Mouse (Mus musculus): ENCODE measurements around the gene Sox4. TPM values are rescaled to one million over a fixed set of nuclear protein-coding genes. Genes with fewer than 3 reads are reported as not detected.

Gene Sox4
- polyA plus RNA-seq, 1 experiment from 2014 or later = 75.1 TPM

DNA sequence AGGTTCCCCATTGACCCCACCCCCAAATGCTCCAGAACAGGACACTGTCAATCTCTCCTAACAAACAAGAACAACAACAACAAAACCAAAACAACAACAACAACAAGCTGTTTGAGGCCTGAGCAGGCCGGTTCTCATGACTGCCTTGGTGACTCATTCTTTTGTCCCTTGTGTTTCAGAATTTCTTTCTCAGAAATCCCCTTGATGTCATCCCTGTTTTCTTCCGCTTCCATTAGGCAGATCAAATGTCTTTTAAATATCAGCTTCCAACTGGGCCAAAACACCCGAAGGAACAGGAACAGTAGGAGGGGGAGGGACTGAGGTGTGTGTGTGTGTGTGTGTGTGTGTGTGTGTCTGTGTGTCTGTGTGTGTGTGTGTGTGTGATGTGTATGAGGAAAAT lies 21.7 kb downstream of the Sox4 start:
- no peaks in the 10 kb centered on the region for H3K9me3 ChIP-seq (ENCODE audit: control insufficient read depth, low read length)
- no peak overlapping the region for H3K27ac ChIP-seq (ENCODE audit: low read depth, low read length)
- H3K4me3 ChIP-seq (ENCODE audit: low read length) = no peak overlapping the region
- H3K36me3 ChIP-seq (ENCODE audit: control insufficient read depth, insufficient read depth, low read length) = no peaks in the 10 kb centered on the region
- WGBS = 38% methylated on average over 3 of the region's 3 CpGs
- no peak for ATAC-seq (ENCODE audit: low FRiP score, low TSS enrichment)
- H3K9ac ChIP-seq (ENCODE audit: low read depth, low read length) = no peak overlapping the region
- H3K27me3 ChIP-seq (ENCODE audit: control insufficient read depth, insufficient read depth, low read length) = no peaks in the 10 kb centered on the region
- H3K4me2 ChIP-seq (replicated peaks; ENCODE audit: low read depth, low read length) = no peak overlapping the region
- no peaks in the 10 kb centered on the region for H3K4me1 ChIP-seq (ENCODE audit: control insufficient read depth, insufficient read depth, low read length)

DNA sequence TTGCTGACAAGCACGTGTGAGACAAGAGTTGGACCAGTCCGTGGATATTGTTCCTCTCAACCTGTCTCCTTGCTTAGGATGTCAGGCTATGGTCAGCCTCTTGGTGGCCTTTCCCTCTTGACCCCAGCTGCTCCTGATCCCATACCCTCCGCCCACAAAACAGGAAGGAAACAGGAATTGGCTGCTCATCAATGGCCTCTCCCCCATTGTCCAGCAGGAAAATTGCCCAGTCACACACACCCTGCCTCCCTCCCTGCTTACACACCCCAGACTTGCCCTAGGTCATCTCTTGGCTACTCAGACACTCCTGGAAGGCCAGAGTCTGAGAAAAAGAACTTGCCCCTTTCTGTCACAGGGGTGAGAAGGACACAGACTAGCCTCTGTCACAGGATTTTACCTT lies 22.2 kb downstream of the Sox4 start:
- no peak for ATAC-seq (ENCODE audit: low FRiP score, low TSS enrichment)
- no peak overlapping the region for H3K4me2 ChIP-seq (replicated peaks; ENCODE audit: low read depth, low read length)
- H3K9ac ChIP-seq (ENCODE audit: low read depth, low read length) = no peak overlapping the region
- 92% methylated on average over 3 of the region's 3 CpGs for WGBS
- no peak overlapping the region for H3K27ac ChIP-seq (ENCODE audit: low read depth, low read length)
- no peaks in the 10 kb centered on the region for H3K9me3 ChIP-seq (ENCODE audit: control insufficient read depth, low read length)
- no peaks in the 10 kb centered on the region for H3K36me3 ChIP-seq (ENCODE audit: control insufficient read depth, insufficient read depth, low read length)
- no peaks in the 10 kb centered on the region for H3K4me1 ChIP-seq (ENCODE audit: control insufficient read depth, insufficient read depth, low read length)
- H3K4me3 ChIP-seq (ENCODE audit: low read length) = no peak overlapping the region
- no peaks in the 10 kb centered on the region for H3K27me3 ChIP-seq (ENCODE audit: control insufficient read depth, insufficient read depth, low read length)

DNA sequence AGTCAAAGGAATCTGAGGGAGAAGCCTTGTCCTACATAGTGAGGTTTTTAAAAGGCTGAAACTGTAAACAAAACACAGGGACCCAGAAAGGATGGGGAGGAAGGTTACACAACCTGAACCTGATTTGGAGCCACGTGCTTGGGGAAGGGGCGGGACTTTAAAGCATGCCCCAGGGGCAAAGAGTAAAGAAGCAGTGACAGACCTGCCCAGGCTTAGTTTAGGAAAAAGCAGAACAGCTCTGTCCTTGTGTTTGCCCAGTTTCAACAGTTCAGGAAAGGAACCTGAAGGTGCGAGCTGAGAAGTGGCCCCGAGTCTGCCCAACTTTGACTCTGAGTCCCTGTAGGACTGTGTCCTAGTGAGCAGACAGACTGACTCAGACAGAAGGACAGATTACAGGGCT lies 23.1 kb downstream of the Sox4 start:
- Histone ChIP-seq H3K9me3 (ENCODE audit: control insufficient read depth, low read length) (no peaks in the 10 kb centered on the region), H3K36me3 (ENCODE audit: control insufficient read depth, insufficient read depth, low read length) (no peaks in the 10 kb centered on the region), H3K4me1 (ENCODE audit: control insufficient read depth, insufficient read depth, low read length) (no peaks in the 10 kb centered on the region), H3K4me2 (replicated peaks; ENCODE audit: low read depth, low read length) (no peak overlapping the region), H3K4me3 (ENCODE audit: low read length) (no peak overlapping the region), H3K27me3 (ENCODE audit: control insufficient read depth, insufficient read depth, low read length) (no peaks in the 10 kb centered on the region), H3K9ac (ENCODE audit: low read depth, low read length) (no peak overlapping the region), H3K27ac (ENCODE audit: low read depth, low read length) (no peak overlapping the region)
- ATAC-seq (ENCODE audit: low FRiP score, low TSS enrichment) = no peak
- WGBS = 71% methylated on average over 4 of the region's 4 CpGs

DNA sequence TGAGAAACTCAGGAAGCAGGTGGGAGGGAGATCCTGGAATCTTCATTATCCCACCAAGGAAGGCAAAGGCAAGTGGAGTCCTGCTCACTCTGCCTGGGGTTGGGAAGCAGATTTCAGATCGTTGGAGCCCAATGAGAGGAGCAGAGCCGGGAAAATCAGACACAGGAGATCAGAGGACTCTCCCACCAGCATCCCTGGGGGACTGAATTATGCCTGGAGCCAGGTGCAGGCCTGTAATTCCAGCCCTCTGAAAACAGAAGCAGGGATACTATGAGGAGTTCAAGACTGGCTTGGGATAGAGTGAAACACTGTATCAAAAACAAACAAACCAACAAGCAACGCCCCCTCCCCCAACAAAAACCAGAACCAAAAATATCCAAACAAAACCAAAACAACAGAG lies 23.6 kb downstream of the Sox4 start:
- Histone ChIP-seq H3K4me2 (replicated peaks; ENCODE audit: low read depth, low read length) (no peak overlapping the region), H3K36me3 (ENCODE audit: control insufficient read depth, insufficient read depth, low read length) (no peaks in the 10 kb centered on the region), H3K4me1 (ENCODE audit: control insufficient read depth, insufficient read depth, low read length) (no peaks in the 10 kb centered on the region), H3K27me3 (ENCODE audit: control insufficient read depth, insufficient read depth, low read length) (no peaks in the 10 kb centered on the region), H3K9ac (ENCODE audit: low read depth, low read length) (no peak overlapping the region), H3K9me3 (ENCODE audit: control insufficient read depth, low read length) (no peaks in the 10 kb centered on the region), H3K27ac (ENCODE audit: low read depth, low read length) (no peak overlapping the region), H3K4me3 (ENCODE audit: low read length) (no peak overlapping the region)
- ATAC-seq (ENCODE audit: low FRiP score, low TSS enrichment) = no peak
- 32% methylated on average over 3 of the region's 3 CpGs for WGBS

DNA sequence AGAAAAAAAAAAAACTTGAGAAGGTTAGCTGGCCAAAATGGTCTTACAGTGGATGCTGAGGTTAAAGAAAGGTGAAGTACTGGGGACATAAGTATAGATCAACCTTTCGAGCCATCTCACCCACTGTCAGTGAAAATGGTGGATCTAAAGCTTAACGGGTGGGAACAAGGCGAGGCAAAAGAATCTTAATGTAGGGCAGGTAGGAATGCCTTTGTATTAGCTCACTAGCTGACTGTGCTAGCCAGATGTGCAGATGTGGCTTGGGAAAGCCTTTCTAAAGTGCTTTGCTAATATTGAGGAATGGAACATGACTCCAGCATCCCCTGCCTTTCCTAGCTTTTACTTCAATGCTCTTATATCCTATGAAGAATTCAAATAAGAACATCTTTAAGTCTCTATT lies 30.4 kb downstream of the Sox4 start:
- Histone ChIP-seq H3K4me1 (ENCODE audit: control insufficient read depth, insufficient read depth, low read length) (no peaks in the 10 kb centered on the region), H3K4me3 (ENCODE audit: low read length) (no peak overlapping the region), H3K27me3 (ENCODE audit: control insufficient read depth, insufficient read depth, low read length) (no peaks in the 10 kb centered on the region), H3K9me3 (ENCODE audit: control insufficient read depth, low read length) (no peaks in the 10 kb centered on the region), H3K9ac (ENCODE audit: low read depth, low read length) (no peak overlapping the region), H3K27ac (ENCODE audit: low read depth, low read length) (no peak overlapping the region), H3K4me2 (replicated peaks; ENCODE audit: low read depth, low read length) (no peak overlapping the region), H3K36me3 (ENCODE audit: control insufficient read depth, insufficient read depth, low read length) (no peaks in the 10 kb centered on the region)
- ATAC-seq (ENCODE audit: low FRiP score, low TSS enrichment) = no peak
- WGBS = 88% methylated on average over 3 of the region's 3 CpGs

DNA sequence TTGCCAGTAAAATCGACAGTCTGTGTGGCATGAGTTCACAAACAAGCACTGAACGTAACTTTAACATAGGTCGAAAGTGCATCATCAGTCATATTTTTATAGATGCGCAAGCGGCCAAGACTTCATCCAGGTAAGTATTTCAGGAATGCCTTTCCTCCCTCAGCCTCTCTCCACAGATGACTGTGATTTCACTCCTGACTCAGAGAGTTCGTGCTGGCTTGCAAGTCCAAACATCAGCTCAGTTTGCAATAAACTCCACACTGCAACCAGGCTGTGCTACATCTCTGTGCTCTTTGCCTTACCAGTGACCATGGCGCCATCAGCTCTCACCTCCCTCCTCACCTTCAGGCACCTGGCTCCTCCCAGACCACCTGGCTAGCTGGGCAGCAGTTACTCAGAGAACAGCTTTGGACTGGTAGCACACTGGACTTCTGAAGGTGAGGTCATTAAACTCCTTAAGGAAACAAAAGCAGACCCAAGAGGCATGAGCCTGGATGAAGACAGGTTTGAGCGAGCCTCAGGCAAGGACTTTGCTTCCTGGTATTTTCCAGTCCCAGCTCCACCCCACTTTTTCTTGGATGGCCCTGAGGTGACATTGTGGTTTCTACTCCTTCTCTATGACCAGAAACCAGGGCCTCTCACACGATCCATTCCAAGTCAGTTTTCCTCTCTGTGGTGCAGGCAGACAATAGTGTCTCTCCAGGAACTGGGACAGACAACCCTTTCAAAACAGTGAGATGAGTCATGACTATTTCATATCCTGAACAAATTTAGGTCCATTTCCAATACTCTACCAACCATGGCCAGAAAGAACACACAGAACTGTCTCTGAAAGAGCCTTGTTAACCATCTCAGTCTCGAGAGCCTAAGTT lies 35.9 kb downstream of the Sox4 start:
- no peak overlapping the region for H3K27ac ChIP-seq (ENCODE audit: low read depth, low read length)
- no peak overlapping the region for H3K4me3 ChIP-seq (ENCODE audit: low read length)
- no peaks in the 10 kb centered on the region for H3K27me3 ChIP-seq (ENCODE audit: control insufficient read depth, insufficient read depth, low read length)
- no peaks in the 10 kb centered on the region for H3K9me3 ChIP-seq (ENCODE audit: control insufficient read depth, low read length)
- H3K9ac ChIP-seq (ENCODE audit: low read depth, low read length) = no peak overlapping the region
- 76% methylated on average over 10 of the region's 10 CpGs for WGBS
- ATAC-seq (ENCODE audit: low FRiP score, low TSS enrichment) = no peak
- no peaks in the 10 kb centered on the region for H3K36me3 ChIP-seq (ENCODE audit: control insufficient read depth, insufficient read depth, low read length)
- H3K4me2 ChIP-seq (replicated peaks; ENCODE audit: low read depth, low read length) = no peak overlapping the region
- no peaks in the 10 kb centered on the region for H3K4me1 ChIP-seq (ENCODE audit: control insufficient read depth, insufficient read depth, low read length)

DNA sequence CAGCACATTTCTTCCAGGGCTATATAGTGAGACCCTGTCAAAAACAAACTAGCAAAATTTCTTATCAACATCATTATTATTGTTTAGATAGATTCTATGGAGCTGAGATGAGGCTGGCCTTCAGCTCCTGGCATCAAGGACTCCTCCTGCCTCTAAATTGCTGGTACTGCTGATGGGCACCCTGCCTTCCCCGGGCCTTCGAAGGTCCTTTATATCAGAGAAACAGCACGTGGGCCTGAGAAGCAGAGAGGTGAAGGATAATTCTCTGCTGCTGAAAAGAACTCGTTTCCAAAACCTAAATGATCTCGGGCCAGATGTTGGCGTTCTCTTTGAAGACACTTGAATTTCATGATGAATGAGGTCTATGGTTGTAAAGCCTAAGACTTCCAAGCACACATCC lies 39.9 kb downstream of the Sox4 start:
- 72% methylated on average over 6 of the region's 6 CpGs for WGBS
- no peak overlapping the region for H3K9ac ChIP-seq (ENCODE audit: low read depth, low read length)
- H3K4me2 ChIP-seq (replicated peaks; ENCODE audit: low read depth, low read length) = no peak overlapping the region
- H3K9me3 ChIP-seq (ENCODE audit: control insufficient read depth, low read length) = no peaks in the 10 kb centered on the region
- H3K27me3 ChIP-seq (ENCODE audit: control insufficient read depth, insufficient read depth, low read length) = no peaks in the 10 kb centered on the region
- no peaks in the 10 kb centered on the region for H3K4me1 ChIP-seq (ENCODE audit: control insufficient read depth, insufficient read depth, low read length)
- ATAC-seq (ENCODE audit: low FRiP score, low TSS enrichment) = no peak
- no peak overlapping the region for H3K4me3 ChIP-seq (ENCODE audit: low read length)
- H3K27ac ChIP-seq (ENCODE audit: low read depth, low read length) = no peak overlapping the region
- no peaks in the 10 kb centered on the region for H3K36me3 ChIP-seq (ENCODE audit: control insufficient read depth, insufficient read depth, low read length)

DNA sequence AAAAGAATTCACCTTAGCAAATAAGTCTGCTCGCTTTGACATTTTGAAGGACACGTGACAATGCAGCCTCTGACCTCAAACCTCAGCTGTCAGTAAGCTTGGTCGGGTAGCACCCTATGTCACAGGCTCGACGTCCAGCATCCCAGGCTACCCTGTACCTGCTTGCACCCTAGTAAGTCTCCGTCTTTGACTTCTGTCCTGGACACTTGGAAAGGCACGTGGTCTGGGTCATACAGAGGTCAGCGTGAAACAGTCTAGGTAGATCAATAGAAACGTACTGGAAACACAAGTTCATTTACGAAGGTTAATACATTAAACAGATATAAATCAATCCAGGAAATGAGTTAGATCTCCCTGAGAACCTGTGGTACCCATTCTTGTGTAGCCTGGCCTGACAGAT lies 46.5 kb downstream of the Sox4 start:
- no peaks in the 10 kb centered on the region for H3K27me3 ChIP-seq (ENCODE audit: control insufficient read depth, insufficient read depth, low read length)
- H3K9me3 ChIP-seq (ENCODE audit: control insufficient read depth, low read length) = no peaks in the 10 kb centered on the region
- no peak overlapping the region for H3K4me3 ChIP-seq (ENCODE audit: low read length)
- no peak overlapping the region for H3K4me2 ChIP-seq (replicated peaks; ENCODE audit: low read depth, low read length)
- H3K9ac ChIP-seq (ENCODE audit: low read depth, low read length) = no peak overlapping the region
- no peak for ATAC-seq (ENCODE audit: low FRiP score, low TSS enrichment)
- 74% methylated on average over 10 of the region's 10 CpGs for WGBS
- no peaks in the 10 kb centered on the region for H3K36me3 ChIP-seq (ENCODE audit: control insufficient read depth, insufficient read depth, low read length)
- H3K27ac ChIP-seq (ENCODE audit: low read depth, low read length) = no peak overlapping the region
- no peaks in the 10 kb centered on the region for H3K4me1 ChIP-seq (ENCODE audit: control insufficient read depth, insufficient read depth, low read length)

Data from kidney, embryonic 14.5 days (tissue).